Comparison of ENCODE assay signal across 8 mouse cellular contexts in genomic region chr3:88220842-88221241, GRCm38 (mm10). TPM values are rescaled to one million over a fixed set of nuclear protein-coding genes. Genes with fewer than 3 reads are reported as not detected.
DNase-seq lines count a peak whose midpoint lies in the region; ATAC-seq and TF ChIP-seq lines count a peak whose summit lies in the region.

No protein-coding gene starts in this region.

- H3K4me3 ChIP-seq in CH12.LX (replicated peaks in 1 of 3; ENCODE audit: low read depth in 2 of 3, low read length in 2 of 3, poor library complexity in 1 of 3): no peak overlapping the region
- H3K4me3 ChIP-seq in forebrain, embryonic 13.5 days: peak overlapping the region; percentile 96
- H3K4me3 ChIP-seq in lung, embryonic 15.5 days: no peak overlapping the region

- no peak for TF ChIP-seq POLR2A in CH12.LX (IDR thresholded peaks at IDR 0.05; ENCODE audit: low read depth, low read length)

- no peak overlapping the region for H3K9ac ChIP-seq in CH12.LX (ENCODE audit: insufficient read depth, low read depth)
- peak overlapping the region; percentile 100 for H3K9ac ChIP-seq in forebrain, embryonic 13.5 days
- no peak overlapping the region for H3K9ac ChIP-seq in lung, embryonic 15.5 days

- WGBS in forebrain, embryonic 13.5 days: 6% methylated on average over 6 of the region's 6 CpGs
- WGBS in lung, embryonic 15.5 days: 0% methylated on average over 6 of the region's 6 CpGs

- no peak overlapping the region for H3K4me2 ChIP-seq in CH12.LX (ENCODE audit: insufficient read depth, low read depth, poor library complexity, severe bottlenecking)
- H3K4me2 ChIP-seq in forebrain, embryonic 13.5 days: peak overlapping the region; percentile 88
- H3K4me2 ChIP-seq in lung, embryonic 15.5 days: no peak overlapping the region

- no peaks in the 10 kb centered on the region for H3K79me2 ChIP-seq in CH12.LX (replicated peaks; ENCODE audit: control insufficient read depth, extremely low read depth, insufficient read depth, poor library complexity, severe bottlenecking)

- no peaks in the 10 kb centered on the region for H3K36me3 ChIP-seq in CH12.LX (replicated peaks in 1 of 2; ENCODE audit: control insufficient read depth in 1 of 2, insufficient read depth in 1 of 2, low read length in 1 of 2)
- H3K36me3 ChIP-seq in forebrain, embryonic 13.5 days (ENCODE audit: poor library complexity, severe bottlenecking): peaks cover 88% of the 10 kb centered on the region
- no peaks in the 10 kb centered on the region for H3K36me3 ChIP-seq in lung, embryonic 15.5 days

- H3K27ac ChIP-seq in CH12.LX (ENCODE audit: insufficient read depth, low read depth): no peak overlapping the region
- H3K27ac ChIP-seq in forebrain, embryonic 13.5 days: peak overlapping the region; percentile 100
- no peak overlapping the region for H3K27ac ChIP-seq in lung, embryonic 15.5 days

- in situ Hi-C loops in CH12.LX (cut with MboI; ENCODE audit: low pct_ligation_motif_present, low pct_unique_long_range_greater_than_20kb, low sequenced_read_pairs): no loop called here

- dilution Hi-C loops in CH12.LX (cut with MboI; ENCODE audit: extremely low pct_ligation_motif_present, extremely low pct_unique_long_range_greater_than_20kb, low sequenced_read_pairs): no loop called here

- no peaks in the 10 kb centered on the region for H3K9me3 ChIP-seq in CH12.LX (replicated peaks; ENCODE audit: low read length)
- no peaks in the 10 kb centered on the region for H3K9me3 ChIP-seq in forebrain, embryonic 13.5 days (replicated peaks)
- H3K9me3 ChIP-seq in lung, embryonic 15.5 days: no peaks in the 10 kb centered on the region

- no peak for ATAC-seq in forebrain, embryonic 13.5 days
- ATAC-seq in lung, embryonic 15.5 days (ENCODE audit: borderline replicate concordance, extremely low read depth, low FRiP score, low TSS enrichment): peak; percentile 46; the same call in 1 of the 2 replicates

- peaks cover 84% of the 10 kb centered on the region for H3K27me3 ChIP-seq in CH12.LX (replicated peaks)
- peaks cover 11% of the 10 kb centered on the region; the same call in 1 of the 2 replicates for H3K27me3 ChIP-seq in forebrain, embryonic 13.5 days
- H3K27me3 ChIP-seq in lung, embryonic 15.5 days: peaks cover 81% of the 10 kb centered on the region

- peak in 1 of 2 experiments; percentile 25; a peak in 1 of 4 replicates for TF ChIP-seq CTCF in CH12.LX (conservative IDR thresholded peaks at IDR 0.05 in 1 of 2, IDR thresholded peaks at IDR 0.05 in 1 of 2; ENCODE audit: low read depth in 2 of 2, low read length in 2 of 2)

- no peak for TF ChIP-seq EP300 in CH12.LX (IDR thresholded peaks at IDR 0.05; ENCODE audit: low read length)

- no peak for TF ChIP-seq RAD21 in CH12.LX (IDR thresholded peaks at IDR 0.05; ENCODE audit: low read depth, low read length)

- H3K4me1 ChIP-seq in CH12.LX (ENCODE audit: control insufficient read depth in 1 of 2, insufficient read depth in 2 of 2): peaks cover 0 to 8% of the 10 kb centered on the region in 2 experiments; a peak in 2 of 4 replicates
- peaks cover 94% of the 10 kb centered on the region for H3K4me1 ChIP-seq in forebrain, embryonic 13.5 days
- H3K4me1 ChIP-seq in lung, embryonic 15.5 days: peaks cover 2% of the 10 kb centered on the region; the same call in 1 of the 2 replicates

- DNase-seq in CH12.LX (ENCODE audit: extremely low read depth) (peak; percentile 49), adipocyte (ENCODE audit: low spot score) (peak; percentile 86)
- DNase-seq in induced T-regulatory cell, adult 2 months (ENCODE audit: low read depth): peak; percentile 72
- DNase-seq in ovary, adult 18-20 months (ENCODE audit: low spot score): peak; percentile 55
- no peak for DNase-seq in cerebellum, adult 11 months
- no peak for DNase-seq in cerebellum, postnatal 36 days

TF ChIP-seq in CH12.LX, 34 proteins besides CTCF, POLR2A, EP300 and RAD21:
- no peak for TF ChIP-seq E2F4 (IDR thresholded peaks at IDR 0.05; ENCODE audit: insufficient replicate concordance, low read depth, low read length)
- no peak for TF ChIP-seq RCOR1 (conservative IDR thresholded peaks at IDR 0.05; ENCODE audit: low read depth, low read length)
- TF ChIP-seq ELF1 (IDR thresholded peaks at IDR 0.05; ENCODE audit: low read depth, low read length): no peak
- TF ChIP-seq GABPA (IDR thresholded peaks at IDR 0.05; ENCODE audit: insufficient replicate concordance, low read depth, low read length): no peak
- no peak for TF ChIP-seq HCFC1 (IDR thresholded peaks at IDR 0.05; ENCODE audit: low read depth, low read length)
- no peak for TF ChIP-seq MYC (IDR thresholded peaks at IDR 0.05; ENCODE audit: low read depth, low read length)
TF ChIP-seq in CH12.LX: peak in this region for 0.

RNA-seq across cellular contexts. Expression of gene Rhbg, which starts 33.7 kb away (rescaled TPM):
- total RNA-seq in CH12.LX (2012; rRNA removed) (0.08 TPM in 1 of 2 replicates, not detected in the other), CH12.LX (2014; rRNA removed) (not detected in 2 replicates)
- not detected in 2 replicates for polyA plus RNA-seq in CH12.LX (2012; ENCODE audit: insufficient read length, low read depth)
- polyA plus RNA-seq in forebrain, embryonic 13.5 days (2015; fragmentation: Nextera tagmentation; extraction: Ambion mirVana): 0.18 and 0.26 TPM in 2 replicates
- polyA plus RNA-seq in lung, embryonic 15.5 days (2015; fragmentation: Nextera tagmentation; extraction: Ambion mirVana): 0.34 and 0.42 TPM in 2 replicates

Comparison
In these comparisons a context has a peak if more than half of its experiments do, and no peak if none do; other contexts are left out.
1. DNase-seq: peak in CH12.LX (single experiment), adipocyte (single experiment), induced T-regulatory cell, adult 2 months (single experiment) and ovary, adult 18-20 months (single experiment); none in cerebellum, adult 11 months (single experiment) and cerebellum, postnatal 36 days (0 of 2).